Mouse (Mus musculus) retina, postnatal 1 day (tissue): Measurements from ENCODE around the gene Acox2.
A peak's percentile ranks its signal among the peaks of the same experiment; 100 is the strongest.

Experiments used
- DNase-seq: peaks from one replicate; pipeline ENCODE4 v3.0.0-alpha.2; 2012

Gene Acox2

GRCm38 (mm10) chr14:8246878-8247277 lies 12.3 kb downstream of the Acox2 start:
- DNase-seq = no peak

- DNase-seq = no peak
Measured at GRCm38 (mm10) chr14:8244211-8244611, 14.9 kb downstream of the Acox2 start.

- peak; percentile 78 for DNase-seq
Measured at GRCm38 (mm10) chr14:8243136-8243888, 15.8 kb downstream of the Acox2 start.

DNA sequence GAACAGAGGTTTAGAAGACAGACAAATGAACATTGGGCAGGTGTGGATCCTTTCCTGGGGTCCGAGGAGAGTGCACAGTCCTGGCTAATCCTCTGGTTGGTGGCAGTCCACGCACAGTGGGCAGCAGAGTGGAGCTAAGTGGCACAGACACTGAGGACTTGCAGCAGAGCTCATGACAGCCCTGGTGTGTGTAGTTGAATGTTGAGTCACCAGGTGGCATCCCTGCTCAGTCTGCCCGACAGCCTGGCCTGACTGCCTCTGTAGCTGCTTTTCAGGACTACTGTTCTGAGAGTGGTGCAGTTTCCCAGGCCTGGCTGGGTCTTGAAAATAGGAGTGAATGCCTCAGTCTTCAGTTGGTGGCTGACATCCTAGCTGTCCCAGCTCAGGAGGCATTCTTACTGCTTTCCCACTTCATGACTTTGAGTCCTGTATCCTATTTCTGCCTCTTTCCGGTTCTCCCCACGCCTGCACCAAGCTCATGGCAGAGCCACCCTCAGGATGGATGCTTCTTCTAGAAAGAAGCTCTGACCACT lies 16.7 kb downstream of the Acox2 start:
- peak; percentile 65 for DNase-seq

DNA sequence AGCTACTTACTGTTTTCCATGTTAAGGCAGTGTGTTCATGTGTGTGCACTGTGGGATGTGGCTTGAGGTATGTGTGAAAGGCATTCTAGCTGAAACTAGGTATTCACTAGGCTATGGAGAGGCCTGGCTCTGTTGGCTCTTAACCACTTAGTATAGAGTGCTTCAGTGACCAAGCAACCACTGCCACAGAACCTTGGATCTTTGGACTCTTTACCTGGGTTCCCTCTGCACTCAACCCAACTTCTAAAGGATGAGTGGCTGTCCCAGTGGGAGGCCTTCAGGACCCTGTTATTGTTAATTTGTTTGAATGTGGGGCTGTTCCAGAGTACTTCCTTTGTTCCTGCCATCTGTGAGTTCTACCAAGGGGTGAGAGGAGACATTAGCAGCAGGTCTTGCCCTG lies 17.3 kb downstream of the Acox2 start:
- no peak for DNase-seq

- no peak for DNase-seq
Measured at GRCm38 (mm10) chr14:8233252-8233651, 25.9 kb downstream of the Acox2 start.

DNA sequence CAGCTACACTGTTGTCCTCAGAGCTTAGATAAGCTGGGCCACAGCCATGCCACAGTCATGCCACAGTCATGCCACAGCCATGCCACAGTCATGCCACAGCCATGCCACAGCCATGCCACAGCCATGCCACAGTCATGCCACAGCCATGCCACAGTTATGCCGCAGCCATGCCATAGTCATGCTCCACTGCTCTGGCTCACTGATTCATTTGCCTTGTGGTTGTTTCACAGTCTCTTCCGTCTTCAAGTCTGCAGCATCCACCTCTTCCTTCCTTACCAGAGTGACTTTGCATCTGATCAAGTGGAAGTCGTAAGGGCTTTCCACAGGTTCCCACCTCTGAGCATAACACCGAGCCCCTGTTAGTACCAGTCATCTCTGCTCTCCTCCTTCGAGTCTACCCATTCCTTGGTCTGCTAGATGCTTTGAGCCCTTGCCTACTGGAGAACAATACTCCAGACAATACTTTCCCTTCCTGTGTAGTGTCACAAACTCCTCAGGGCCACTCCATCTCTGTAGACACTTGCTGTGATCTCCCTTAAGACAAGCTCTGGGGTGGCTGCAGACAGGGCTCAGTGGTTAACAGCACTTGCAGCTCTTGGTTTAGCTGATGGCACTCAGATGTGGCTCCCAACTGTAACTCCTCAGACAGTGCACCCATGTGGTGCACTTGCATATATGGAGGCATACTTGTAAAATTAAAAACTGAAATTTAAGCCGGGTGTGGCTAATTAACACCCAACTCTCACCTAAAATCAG lies 26.8 kb downstream of the Acox2 start:
- DNase-seq = no peak

- no peak for DNase-seq
Measured at GRCm38 (mm10) chr14:8229367-8230019, 29.7 kb downstream of the Acox2 start.

DNA sequence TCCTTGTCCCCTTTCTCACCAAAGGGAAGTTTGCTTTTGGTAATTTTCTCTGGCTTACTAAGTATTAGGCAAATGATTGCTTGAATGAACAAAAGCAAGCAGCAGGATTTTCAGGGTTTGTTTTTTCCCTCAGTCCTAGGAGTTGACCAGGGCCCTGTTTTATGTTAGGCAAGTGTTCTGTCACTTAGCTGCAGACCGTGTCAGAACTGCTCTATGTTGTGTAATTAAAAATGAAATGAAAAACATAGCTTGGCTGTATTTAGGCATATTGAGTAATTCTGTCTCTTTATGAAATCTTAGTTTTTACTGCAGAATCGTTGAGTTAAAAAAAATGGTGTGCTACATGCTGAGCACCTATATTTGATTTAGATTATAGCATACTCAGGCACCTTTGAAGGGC lies 34.3 kb downstream of the Acox2 start:
- DNase-seq = no peak

DNA sequence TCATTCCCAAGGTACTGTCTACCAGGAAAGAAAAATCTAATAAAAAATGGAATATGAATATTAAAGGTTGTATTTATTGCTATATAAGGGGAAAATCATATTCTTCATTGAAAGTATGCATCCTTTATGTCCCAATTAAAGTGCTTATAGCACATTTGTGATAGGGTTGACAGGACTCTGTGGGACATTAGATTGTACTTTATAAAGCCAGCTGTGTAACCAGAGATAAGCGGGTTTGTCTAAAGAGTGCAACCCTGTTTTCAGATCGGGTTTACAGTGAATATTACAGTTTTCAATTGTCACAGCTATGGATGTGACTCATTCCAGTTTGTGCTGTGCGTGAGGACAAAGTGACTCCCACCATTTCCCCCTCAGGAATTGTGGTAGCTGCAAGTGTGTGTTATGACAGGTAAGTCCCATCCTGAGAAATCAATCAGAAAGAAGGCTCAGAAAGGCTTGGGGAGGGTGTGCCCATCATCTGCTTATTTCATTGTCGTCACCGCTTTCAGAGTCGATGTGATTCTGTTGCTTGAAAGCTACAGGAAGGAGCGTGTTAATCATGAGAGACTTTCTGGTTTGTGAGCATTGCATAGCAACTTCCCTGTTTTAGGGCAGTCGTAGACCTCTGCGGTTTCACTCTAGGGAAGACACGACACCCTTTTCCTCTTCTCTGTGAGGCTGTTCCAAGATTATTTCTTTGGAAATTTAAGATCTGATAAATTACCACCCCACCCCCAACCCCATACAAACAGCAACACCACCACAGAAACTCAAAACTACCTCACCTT lies 35.5 kb downstream of the Acox2 start:
- no peak for DNase-seq

DNA sequence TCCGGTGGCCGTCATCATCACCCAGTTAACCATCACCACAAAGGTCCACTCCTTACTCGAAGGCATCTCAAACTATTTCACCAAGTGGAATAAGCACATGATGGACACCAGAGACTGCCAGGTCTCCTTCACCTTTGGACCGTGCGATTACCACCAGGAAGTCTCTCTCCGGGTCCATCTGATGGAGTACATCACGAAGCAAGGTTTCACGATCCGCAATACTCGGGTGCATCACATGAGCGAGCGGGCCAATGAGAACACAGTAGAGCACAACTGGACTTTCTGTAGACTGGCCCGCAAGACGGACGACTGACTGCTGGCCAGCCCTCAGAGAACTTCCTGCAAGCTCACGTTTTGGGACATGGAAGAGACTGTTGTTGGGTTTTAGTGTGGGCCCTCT lies 36.6 kb downstream of the Acox2 start:
- no peak for DNase-seq

- no peak for DNase-seq
Measured at GRCm38 (mm10) chr14:8220912-8221311, 38.2 kb downstream of the Acox2 start.

- DNase-seq = no peak
Measured at GRCm38 (mm10) chr14:8220306-8220705, 38.8 kb downstream of the Acox2 start.

DNA sequence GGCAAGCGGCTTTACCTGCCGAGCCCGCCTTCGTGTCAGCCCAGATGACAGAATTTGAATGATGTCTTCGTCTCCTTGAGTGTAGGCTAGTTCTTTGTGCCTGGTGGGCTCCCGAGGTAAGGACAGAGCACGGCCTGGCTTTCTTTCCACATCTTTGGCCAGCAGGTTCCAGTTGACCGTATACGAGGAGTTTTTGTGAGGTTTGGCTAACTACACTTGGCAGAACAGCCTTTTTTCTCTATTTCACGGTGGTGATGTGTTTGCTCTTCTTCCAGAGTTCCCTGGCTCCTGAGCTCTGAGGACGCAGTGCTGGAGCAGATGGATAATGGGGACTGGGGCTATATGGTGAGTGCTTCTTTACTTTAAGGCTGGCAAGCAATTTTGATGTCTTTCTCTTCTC lies 39.3 kb downstream of the Acox2 start:
- no peak for DNase-seq

DNA sequence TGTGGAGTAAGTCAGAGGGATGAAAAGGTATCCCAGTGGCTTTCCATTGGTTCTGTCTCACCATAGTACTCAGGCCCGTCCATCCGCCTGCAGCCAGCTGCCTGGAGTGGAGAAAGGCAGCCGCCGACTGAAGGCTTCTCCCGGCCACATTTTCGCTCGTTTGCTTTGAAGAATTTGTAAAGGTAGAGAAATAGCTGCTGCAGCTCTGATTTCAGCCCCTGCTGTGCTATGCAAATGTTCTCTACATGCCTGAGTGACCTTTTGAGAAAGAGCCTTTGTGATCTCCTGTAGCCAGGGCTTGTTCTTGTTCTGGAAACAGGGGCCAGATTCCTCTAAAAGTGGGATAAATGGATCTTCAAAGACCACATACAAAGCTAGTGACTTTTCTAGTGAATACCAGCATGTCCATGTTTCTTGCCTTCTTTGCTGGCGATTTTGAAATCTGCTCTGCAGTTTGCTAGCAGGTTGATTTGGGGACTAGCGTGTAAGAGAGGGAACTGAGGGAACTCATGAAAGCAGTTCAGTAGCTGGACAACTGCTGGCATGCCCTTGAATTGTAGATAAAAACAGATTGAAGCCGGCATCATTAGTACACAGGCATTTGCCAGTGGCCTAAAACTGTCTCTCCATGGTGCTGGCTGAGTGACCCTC lies 40.3 kb downstream of the Acox2 start:
- peak; percentile 81 for DNase-seq

DNA sequence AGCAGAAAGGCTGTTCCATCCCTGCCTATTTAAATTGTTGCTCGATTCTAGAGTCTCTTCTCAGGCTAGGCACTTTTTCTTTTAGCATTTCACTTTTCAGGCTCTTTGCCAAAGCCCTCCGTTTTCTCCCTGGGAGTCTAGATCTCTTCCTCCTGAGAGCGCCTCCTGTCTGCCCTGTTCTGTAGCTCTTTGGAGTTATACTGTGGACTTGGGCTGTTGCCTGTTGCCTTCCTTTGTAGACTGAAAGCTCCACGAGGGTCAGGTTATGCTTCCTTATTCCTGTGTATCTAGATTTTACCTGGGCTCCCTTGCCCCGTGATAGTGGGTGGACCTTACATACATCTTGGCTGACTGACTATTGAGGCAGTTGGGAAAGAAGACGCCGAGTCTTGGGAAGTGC lies 40.9 kb downstream of the Acox2 start:
- no peak for DNase-seq

DNA sequence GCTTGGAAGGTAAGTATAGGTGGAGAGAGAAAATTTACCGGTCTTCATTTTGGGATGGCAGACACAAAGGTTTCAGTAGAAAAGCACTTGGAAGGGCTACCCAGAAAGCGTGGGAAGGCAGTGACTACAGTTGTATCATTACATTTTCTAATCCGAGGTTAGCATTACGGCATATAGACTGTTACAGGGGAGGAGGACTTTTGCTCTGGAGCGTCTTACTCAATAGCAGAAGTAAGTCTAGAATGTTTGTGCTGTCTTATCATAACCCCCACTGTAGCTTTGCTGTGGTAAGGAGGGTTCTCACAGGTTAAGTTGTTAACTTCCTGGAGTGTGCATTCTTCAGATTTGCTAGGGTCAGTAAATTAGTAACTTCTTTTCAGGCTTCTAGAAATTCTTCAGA lies 43.1 kb downstream of the Acox2 start:
- no peak for DNase-seq

GRCm38 (mm10) chr14:8215208-8215778 lies 43.9 kb downstream of the Acox2 start:
- DNase-seq = no peak

GRCm38 (mm10) chr14:8214299-8215207 lies 44.6 kb downstream of the Acox2 start:
- no peak for DNase-seq

- peak; percentile 96 for DNase-seq
Measured at GRCm38 (mm10) chr14:8213803-8214224, 45.3 kb downstream of the Acox2 start, which contains the start of gene Kctd6. Kctd6 (plus strand) TSS chr14:8214140.

GRCm38 (mm10) chr14:8212996-8213395 lies 46.2 kb downstream of the Acox2 start:
- DNase-seq = no peak
